Mouse (Mus musculus): ENCODE results near the gene Wdr46.

Wdr46 gene

DNA sequence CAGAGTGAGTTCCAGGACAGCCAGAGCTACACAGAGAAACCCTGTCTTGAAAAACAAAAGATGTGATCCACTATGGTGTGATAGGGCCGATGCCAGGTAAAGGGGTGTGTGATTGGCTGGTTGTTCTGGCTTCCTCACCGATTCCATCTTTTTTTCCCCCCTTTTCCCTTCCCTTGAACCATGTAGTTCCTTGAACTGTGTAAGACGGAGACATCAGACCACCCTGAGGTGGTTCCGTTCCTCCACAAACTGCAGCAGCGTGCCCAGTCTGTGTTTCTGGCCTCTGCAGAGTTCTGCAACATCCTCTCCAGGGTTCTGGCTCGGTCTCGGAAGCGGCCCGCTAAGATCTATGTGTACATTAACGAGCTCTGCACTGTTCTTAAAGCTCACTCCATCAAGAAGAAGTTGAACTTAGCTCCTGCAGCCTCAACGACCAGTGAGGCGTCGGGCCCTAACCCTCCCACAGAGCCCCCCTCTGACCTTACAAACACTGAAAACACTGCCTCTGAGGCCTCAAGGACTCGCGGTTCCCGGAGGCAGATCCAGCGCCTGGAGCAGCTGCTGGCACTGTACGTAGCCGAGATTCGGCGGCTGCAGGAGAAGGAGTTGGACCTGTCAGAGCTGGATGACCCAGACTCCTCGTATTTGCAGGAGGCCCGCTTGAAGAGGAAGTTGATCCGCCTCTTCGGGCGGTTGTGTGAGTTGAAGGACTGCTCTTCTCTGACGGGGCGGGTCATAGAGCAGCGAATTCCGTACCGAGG is 29.2 kb upstream of the Wdr46 start:
- DNase-seq (ENCODE audit: low read depth, low spot score) = no peak

DNA sequence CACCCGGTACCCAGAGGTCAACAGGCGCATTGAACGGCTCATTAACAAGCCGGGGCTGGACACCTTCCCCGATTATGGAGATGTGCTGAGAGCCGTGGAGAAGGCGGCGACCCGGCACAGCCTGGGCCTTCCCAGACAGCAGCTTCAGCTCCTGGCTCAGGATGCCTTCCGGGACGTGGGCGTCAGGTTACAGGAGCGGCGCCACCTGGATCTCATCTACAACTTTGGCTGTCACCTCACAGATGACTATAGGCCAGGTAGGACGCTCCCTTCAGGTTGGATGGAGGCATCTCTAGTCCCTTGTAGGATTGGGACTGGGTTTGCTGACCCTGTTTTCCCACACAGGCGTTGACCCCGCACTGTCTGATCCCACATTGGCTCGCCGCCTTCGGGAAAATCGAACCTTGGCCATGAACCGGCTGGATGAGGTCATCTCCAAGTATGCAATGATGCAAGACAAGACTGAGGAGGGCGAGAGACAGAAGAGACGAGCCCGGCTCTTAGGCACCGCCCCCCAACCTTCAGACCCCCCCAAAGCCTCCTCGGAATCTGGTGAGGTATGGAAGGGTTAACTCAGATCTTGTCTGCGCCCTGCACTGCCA is 28.5 kb upstream of the Wdr46 start:
- DNase-seq (ENCODE audit: low read depth, low spot score) = no peak

DNA sequence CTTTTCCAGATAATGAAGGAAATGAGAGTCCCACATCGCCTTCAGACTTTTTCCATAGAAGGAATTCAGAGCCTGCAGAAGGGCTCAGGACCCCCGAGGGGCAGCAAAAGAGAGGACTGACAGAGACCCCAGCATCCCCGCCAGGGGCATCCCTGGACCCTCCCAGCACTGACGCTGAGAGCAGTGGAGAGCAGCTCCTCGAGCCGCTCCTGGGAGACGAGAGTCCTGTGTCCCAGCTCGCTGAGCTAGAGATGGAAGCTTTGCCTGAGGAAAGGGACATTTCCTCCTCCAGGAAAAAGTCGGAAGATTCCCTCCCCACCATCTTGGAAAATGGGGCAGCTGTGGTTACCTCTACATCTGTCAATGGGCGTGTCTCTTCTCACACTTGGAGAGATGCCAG is 27.2 kb upstream of the Wdr46 start:
- DNase-seq (ENCODE audit: low read depth, low spot score) = no peak

DNA sequence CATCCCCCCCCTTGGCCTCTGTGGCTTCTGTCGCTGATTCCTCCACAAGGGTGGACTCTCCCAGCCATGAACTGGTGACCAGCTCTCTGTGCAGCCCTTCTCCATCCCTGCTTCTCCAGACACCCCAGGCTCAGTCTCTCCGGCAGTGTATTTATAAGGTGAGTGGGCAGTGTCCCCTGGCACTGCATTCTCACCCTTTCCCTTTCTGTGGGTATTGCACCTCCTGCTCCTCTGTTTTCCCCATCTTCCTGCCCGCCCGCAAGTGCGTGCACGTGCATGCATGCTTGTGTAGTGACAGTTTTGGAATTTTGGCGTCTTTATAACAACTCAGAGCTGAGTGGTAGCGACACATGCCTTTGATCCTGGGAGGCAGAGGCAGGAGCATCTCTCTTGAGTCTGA is 26.6 kb upstream of the Wdr46 start:
- DNase-seq (ENCODE audit: low read depth, low spot score) = no peak

DNA sequence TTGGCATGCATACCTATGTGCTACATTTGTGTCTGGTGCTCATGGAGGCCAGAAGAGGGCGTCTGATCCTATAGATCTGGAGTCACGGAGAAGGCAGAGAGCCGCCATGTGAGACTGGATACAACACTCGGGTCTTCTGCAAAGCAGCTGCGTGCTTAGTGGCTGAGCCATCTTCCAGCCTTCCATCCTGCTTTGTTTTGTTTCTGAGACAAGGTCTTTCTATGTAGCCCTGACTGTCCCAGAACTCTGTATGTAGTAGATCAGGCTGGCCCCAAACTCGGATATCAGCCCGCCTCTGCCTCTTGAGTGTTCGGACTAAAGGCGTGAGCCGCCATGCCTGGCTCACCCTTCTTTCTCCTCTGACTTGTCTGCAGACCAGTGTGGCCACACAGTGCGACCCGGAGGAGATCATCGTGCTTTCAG is 25.5 kb upstream of the Wdr46 start:
- peak; percentile 45 for DNase-seq (ENCODE audit: low read depth, low spot score)

DNA sequence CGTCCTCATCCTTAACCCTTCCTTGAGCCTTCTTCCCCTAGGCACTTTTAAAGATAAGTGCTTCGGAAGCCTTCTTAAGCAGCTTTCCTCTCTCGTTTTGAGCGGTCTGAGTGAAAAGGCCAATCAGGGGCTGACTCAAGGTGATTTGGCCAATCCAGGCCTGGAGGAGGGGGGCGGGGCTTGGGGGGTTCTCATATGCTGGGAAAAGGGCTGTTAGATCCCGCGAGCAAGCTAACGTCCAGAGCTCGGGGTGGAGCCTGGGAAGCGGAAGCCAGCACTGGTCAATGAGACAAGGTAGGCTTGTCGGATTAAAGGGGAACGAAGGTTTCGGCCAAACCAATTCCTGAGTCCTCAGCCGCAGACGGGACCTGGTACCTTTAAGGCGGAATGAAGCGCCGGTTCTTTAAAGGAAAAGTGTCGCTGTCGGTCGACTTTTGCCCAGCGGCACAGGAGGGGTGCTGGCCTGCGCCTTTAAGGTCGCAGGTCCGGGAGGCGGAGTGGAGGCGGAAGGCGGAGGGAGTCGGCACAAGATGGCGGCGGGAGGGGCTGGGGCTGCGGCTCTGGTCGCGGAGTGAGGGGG is 24.7 kb upstream of the Wdr46 start, which contains the start of the genes Tapbp and Zbtb22:
Gene Tapbp (plus strand): TSS at position 229 of the 580 bp plus-strand sequence.
Gene Zbtb22 (plus strand): TSS at position 234 of the 580 bp plus-strand sequence.
- peak; percentile 97 for DNase-seq (ENCODE audit: low read depth, low spot score)

DNA sequence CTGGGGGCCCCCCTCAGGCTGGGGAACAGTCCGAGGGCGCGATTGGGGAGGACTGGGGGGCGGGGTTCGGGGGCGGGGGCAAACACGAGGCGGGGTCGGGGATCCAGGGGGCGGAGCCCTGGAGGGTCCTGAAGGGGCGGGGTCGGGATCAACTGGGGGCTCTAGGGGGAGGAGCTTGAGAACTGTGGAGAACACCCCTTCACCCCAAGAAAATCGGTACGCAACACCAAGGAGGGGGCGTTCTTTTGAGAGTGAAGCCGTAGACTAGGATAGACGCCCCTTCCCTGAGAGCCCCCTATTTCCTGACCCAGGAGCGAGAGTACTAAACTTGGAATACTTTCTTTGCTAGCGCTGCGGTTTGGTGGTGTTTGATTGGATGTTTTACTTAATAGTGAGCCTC is 24.2 kb upstream of the Wdr46 start:
- no peak for DNase-seq (ENCODE audit: low read depth, low spot score)

DNA sequence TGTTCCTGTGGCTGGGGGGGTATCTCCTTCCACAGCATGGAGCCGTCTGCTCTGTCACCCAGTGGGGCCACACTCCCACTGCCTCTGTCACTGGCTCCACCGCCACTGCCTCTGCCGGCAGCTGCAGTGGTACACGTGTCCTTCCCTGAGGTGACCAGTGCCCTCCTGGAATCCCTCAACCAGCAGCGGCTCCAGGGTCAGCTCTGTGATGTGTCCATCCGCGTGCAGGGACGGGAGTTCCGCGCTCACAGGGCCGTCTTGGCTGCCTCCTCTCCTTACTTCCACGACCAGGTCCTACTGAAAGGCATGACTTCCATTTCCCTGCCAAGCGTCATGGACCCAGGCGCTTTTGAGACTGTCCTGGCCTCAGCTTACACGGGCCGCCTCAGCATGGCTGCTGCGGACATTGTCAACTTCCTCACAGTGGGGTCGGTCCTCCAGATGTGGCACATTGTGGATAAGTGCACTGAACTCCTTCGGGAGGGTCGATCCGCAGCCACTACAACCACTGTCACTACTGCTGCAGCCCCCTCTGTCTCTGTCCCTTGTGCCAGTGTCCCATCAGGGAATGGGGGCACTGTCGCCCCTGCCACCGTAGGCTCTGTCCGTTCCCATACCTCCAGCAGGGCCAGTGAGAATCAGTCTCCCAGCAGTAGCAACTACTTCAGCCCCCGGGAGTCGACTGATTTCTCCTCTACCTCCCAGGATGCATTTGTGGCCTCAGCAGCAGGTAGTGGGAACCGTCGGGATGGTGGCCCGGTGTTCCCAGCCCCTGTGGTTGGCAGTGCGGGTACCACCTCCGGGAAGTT is 23.4 kb upstream of the Wdr46 start:
- no peak for DNase-seq (ENCODE audit: low read depth, low spot score)

DNA sequence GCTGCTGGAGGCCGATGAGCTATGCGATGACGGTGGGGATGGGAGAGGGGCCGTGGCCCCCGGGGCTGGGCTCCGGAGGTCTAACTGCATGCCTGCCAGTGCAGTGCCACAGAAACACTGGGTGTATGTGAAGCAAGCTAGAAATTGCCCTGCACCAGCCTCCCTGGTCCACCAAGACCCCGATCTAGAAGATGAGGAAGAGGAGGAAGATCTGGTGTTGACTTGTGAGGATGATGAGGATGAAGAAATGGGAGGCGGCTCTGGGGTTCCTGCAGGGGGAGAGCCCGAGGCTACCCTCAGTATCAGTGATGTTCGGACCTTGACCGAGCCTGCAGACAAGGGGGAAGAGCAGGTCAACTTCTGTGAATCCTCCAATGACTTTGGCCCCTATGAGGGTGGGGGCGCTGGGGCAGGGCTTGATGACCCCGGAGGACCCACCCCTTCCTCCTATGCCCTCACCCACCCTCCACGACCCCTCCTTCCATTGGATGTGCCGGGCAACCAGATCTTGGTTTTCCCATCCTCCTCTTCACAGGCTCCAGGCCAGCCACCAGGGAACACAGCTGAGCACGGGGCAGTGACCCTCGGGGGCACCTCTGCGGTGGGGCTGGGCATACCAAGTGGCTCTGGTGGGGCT is 22.7 kb upstream of the Wdr46 start:
- no peak for DNase-seq (ENCODE audit: low read depth, low spot score)

DNA sequence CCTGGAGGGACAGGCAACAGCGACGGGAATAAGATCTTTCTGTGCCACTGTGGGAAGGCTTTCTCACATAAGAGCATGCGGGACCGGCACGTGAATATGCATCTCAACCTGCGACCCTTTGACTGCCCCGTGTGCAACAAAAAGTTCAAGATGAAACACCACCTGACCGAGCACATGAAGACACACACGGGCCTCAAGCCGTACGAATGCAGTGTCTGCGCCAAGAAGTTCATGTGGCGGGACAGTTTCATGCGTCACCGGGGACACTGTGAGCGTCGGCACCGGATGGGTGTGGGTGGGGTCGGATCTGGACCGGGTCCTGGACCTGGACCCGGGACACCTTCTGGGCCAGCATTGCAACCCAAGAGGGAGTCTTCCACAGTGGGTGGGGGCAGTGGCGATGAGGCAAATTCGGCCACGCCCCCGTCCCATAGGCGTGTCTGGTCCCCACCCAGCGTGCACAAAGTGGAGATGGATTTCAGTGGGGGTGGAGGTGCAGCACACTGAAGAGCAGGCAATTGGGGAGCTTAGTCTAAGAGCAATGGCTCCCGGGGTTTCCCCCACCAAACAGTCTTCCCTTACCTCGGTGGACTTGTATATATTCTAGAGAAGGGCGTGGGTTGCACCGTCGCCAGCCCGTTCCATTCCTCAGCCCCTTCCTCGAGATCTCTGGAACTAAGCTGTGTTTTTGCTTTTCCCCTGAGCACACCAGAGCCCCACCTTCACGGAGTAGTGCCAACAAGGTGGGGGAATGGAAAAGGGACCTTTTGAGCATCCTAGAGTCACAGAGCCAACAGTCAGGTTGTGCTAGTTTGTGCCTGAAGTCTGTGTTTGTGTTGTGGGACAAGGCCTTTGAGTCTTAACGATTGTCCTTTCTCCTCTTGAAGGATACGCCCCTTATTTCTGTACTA is 21.9 kb upstream of the Wdr46 start:
- peak; percentile 74 for DNase-seq (ENCODE audit: low read depth, low spot score)

DNA sequence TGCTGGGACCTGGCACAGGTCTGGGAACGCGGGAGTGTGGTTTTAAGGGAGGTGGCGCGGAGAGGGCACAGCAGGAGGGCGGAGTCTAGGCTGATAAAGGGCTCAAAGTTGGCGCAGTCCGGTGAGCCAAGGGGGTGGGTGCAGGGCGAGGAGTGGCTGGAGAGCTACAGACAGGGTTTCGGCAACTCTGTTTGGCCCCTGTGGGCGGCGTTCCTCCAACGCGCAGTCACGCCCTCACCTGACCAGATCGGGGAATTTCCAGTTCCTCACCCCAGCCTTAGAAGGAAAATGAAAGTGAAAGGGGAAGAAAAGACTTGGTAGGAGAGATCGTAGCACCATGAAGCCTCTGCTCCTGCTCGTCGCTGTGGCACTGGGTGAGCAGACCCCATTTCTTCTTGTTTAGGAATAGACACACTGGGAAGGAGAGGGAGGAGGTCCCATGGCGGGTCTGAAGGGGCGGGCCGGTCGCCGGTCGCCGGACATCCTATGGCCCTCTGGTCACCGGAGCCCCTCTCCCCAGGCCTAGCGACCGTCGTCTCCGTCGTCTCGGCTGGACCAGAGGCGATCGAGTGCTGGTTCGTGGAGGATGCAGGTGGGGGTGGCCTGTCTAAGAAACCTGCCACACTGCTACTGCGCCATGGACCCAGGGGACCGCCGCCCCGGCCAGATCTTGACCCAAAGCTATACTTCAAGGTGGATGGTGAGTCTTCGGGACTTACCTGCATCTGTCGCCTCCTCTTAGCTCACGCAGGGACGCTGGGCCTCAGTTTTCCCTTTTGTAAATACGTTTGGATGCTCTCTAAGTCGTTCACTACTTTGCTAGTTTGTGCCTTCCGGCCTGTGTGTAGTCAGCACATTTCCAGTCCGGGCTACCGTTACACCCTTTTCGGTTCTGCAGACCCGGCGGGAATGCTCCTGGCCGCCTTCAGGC is 20.8 kb upstream of the Wdr46 start:
- peak; percentile 92 for DNase-seq (ENCODE audit: low read depth, low spot score)

DNA sequence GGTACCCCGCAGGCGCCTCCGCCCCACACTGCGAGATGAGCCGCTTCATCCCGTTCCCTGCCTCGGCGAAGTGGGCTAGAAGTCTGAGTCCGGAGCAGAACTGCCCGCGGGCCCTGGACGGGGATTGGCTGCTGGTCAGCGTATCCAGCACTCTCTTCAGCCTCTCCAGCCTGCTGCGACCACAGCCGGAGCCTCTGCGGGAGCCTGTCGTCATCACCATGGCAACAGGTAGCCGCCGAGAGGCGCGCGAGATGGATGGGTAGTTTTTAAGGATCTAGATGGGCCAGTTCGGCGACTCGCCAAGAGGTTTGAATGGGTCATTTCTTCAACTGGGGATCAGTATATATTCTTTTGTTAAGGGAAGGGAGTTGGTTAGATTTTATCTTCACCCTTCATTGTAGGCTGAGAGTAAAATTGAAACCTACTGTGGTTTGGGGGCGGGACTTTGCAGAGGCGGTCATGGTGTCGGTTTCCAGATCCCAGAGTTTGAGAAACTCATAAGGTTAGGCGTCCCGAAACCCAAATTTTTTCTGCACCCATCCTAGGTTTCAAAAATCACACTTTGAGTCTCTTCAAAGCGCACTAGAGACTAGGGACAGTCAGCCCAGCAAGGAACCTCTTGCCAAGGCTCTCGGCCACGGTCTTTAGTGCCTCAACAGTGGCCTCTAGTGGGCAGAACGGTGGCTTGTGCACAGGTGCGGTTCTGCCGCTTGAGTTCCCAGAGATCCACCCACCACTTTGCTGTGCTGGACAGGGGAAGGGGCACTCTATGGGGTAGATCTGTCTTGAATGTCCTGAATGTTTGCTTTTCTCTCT is 20.0 kb upstream of the Wdr46 start:
- peak; percentile 87 for DNase-seq (ENCODE audit: low read depth, low spot score)

DNA sequence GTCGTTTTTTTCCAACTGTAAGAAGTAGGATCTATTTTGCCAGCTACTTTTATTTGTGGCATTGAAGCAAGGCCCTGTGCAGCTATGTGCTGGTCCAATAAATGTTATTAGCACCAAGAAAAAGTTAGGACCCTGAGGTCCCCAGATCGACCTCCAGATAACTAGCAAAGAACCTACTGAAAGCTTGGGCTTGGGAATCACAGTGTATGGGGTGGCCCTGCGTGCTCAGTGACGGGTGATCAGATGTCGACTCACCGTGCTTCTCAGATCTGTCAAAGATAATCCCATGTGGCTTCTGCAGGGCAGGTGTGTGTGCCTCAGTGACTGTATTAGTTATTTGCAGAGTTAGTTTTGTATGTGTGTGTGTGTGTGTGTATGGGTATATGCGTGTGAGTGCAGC is 19.1 kb upstream of the Wdr46 start:
- no peak for DNase-seq (ENCODE audit: low read depth, low spot score)

DNA sequence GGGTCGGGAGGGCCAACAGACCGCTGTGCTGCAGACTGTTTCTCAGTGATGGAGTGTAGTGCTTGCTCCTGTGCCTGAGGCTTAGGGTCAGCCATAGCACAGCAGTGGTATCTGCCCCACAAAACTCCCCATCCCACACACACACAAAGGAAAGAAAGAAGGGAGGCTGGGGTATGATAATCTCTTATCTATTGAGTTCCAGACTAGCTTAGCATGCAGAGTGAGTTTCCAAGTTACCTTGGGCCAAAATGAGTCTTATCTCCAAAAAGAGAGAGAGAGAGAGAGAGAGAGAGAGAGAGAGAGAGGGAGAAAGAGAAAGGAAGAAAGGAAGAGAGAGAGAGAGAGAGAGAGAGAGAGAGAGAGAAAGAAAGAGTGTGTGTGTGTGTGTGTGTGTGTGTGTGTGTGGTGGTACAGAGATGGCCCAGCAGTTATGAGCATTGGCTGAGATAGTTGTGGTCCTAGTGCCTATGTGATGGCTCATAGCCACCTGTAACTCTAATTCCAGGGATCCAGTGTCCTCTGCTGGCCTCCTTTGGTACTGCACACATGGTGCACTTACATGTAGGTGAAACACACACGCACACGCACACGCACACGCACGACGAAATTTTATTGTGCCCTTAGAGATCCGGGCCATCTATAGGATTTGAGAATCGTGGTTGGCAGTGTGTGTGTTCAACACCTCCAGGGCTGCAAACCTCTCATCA is 15.7 kb upstream of the Wdr46 start:
- DNase-seq (ENCODE audit: low read depth, low spot score) = peak; percentile 77

DNA sequence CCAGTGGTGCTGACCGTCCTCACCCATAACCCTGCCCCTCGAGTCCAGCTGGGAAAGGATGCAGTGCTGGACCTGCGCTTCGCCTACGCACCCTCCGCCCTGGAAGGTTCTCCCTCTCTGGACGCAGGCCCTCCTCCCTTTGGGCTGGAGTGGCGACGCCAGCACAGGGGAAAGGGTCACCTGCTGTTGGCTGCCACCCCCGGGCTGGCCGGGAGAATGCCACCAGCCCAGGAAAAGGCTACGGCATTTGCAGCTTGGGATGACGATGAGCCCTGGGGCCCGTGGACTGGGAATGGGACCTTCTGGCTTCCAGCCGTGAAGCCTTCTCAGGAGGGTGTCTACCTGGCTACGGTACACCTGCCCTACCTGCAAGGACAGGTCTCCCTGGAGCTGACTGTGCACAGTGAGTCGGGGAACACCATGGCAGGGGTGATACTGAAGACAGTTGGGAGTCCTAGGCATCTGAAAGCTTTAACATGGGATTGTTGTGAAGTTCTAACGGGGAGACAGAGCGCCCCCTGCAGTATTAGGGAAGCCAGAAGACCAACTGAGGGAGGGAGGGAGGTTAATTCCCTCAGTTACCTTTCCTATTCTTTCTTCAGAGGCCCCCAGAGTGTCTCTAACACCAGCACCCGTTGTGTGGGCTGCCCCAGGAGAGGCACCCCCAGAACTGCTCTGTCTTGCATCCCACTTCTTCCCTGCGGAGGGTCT is 14.9 kb upstream of the Wdr46 start:
- no peak for DNase-seq (ENCODE audit: low read depth, low spot score)

DNA sequence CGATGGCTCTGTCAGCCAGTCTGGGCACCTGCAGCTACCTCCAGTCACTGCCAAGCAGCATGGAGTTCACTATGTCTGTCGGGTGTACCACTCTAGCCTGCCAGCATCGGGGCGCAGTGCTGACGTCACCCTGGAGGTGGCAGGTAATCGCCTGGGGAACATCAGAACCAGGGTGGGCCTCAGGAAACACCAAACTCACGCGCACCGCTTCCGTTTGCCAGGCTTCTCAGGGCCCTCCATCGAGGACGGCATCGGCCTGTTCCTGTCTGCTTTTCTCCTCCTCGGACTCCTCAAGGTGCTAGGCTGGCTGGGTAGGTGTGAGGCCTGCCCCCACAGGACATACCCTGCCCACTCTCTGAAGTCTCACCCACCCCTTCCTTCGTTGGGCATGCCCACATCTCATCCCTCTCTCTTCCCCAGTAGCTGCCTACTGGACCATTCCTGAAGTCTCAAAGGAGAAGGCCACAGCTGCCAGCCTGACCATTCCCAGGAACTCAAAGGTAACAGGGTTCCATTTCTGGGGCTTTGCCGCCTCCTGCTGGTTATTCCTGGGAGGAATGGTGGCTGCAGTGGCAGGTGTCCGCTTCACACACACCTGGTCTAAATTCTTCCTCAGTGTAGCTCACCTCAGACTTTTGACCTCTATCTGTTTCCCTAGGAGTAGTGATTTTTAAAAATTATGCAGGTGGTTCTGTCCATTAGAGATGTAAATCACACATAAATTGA is 14.1 kb upstream of the Wdr46 start:
- no peak for DNase-seq (ENCODE audit: low read depth, low spot score)
